Mouse (Mus musculus): Measurements from ENCODE around the gene Olfr1511. TPM values are rescaled to one million over a fixed set of nuclear protein-coding genes. Genes with fewer than 3 reads are reported as not detected.

Gene Olfr1511
- polyA plus RNA-seq (2012; rRNA removed; ENCODE audit: low replicate concordance), result not detected in 2 replicates

DNA sequence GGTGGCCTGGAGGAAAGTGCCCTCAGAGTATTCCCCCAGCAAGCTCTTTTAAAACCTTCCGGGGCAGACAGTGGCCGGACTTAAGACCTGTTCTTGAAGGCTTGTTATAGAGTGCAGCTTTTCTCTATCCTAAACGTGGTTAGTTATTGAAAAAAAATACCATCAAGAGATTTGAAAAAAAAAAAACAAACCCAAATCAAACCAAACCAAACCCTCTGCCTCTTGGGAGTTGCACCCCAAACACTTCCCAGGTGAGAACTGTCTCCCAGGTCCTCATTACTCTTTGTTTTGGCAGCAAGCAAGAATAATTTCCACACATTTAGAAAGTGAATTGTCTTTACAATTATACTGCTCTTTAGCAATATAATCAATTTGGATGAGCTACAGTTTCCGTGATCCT is at the start of gene Olfr1511:
Gene Olfr1511, minus strand, starts transcription at position 101 of the 400 bp plus-strand sequence.

DNA sequence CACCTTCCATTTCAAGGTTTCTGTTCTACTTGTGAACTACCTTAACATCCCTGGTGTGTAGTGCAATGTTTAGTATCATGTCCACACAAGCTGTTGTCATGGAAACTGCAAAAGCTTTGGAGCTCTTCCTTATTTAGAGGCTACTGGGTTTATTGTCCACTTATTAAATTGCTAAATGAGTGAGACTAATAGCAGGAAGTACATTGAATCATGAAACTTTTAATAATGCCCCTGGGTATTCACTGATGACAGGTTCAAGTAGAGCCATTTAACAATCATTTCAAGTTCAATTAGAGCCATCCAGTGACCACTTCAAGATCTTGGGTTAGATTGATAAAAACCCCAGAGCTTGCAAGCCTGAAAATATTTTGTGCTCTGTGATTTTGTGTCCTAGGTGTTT is 45.5 kb upstream of the Olfr1511 start, which contains the start of gene Olfr1509:
Gene Olfr1509, plus strand, starts transcription at position 301 of the 400 bp plus-strand sequence.

DNA sequence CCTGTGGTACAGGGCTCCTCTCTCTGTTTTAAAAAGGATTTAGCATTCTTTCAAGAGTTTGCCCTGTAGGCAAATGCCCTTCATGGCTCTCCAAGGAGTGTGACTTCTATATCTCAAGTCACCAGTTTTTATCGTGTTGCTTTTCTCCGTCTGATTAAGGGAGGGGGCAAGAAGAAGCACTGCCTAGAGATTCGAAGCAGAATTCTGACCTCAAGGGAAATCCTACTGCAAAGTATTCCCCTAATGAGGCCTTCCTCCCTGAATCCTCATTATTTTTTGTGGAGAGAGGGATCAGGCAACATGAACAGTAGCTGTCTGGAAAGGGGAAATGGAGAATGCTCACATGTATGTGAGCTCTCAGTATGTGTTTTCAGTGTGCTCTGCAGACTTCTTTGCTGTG is 17.1 kb upstream of the Olfr1511 start, which contains the start of gene Olfr1510:
Gene Olfr1510, minus strand, starts transcription at position 101 of the 400 bp plus-strand sequence.

DNA sequence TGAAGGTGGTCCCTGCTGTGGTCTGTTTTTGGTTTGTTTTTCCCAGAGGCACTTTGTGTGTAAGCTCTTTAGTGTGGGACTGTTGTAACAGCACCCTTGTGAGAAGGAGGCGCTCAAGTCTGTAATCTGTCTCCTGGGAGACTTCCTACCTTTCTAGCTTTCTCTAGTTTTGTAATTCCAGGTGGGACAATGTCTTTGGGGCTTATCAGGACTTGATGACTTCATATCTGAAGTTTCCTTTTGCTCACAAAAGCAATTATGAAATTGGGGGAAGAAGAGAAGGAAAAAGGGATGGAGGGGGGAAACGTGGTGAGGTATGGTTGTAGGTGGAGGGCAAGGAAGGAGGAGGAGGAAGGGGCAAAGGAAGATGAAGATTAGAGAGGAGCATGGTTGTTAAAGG is 18.1 kb downstream of the Olfr1511 start, which contains the start of gene Olfr1512:
Gene Olfr1512, minus strand, starts transcription at position 101 of the 400 bp plus-strand sequence.

DNA sequence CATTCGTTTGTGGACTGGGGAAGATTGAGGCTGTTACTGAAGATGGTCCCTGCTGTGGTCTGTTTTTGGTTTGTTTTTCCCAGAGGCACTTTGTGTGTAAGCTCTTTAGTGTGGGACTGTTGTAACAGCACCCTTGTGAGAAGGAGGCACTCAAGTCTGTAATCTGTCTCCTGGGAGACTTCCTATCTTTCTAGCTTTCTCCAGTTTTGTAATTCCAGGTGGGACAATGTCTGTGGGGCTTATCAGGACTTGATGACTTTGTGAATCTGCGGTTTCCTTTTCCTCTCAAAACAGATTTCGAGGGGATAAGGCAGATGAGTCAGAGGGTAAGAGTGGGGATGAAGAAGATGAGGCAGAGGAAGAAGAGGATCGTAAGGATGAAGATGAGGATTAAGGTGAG is 40.9 kb downstream of the Olfr1511 start, which contains the start of gene Olfr1513:
Gene Olfr1513, minus strand, starts transcription at position 101 of the 400 bp plus-strand sequence.

Other genes starting within 250 kb of the Olfr1511 start
- 8.7 and 17.8 TPM in 2 replicates for gene Supt16, start 200.0 kb downstream of the Olfr1511 start, polyA plus RNA-seq (2012; rRNA removed; ENCODE audit: low replicate concordance)
- 26.5 and 40.1 TPM in 2 replicates for gene Chd8, start 139.6 kb downstream of the Olfr1511 start, polyA plus RNA-seq (2012; rRNA removed; ENCODE audit: low replicate concordance)
- 31.8 and 44.0 TPM in 2 replicates for gene Tox4, start 118.2 kb downstream of the Olfr1511 start, polyA plus RNA-seq (2012; rRNA removed; ENCODE audit: low replicate concordance)
- 16.9 and 18.2 TPM in 2 replicates for gene Rab2b, start 117.8 kb downstream of the Olfr1511 start, polyA plus RNA-seq (2012; rRNA removed; ENCODE audit: low replicate concordance)
- gene Mettl3, start 92.3 kb downstream of the Olfr1511 start, polyA plus RNA-seq (2012; rRNA removed; ENCODE audit: low replicate concordance), result 16.8 and 29.3 TPM in 2 replicates
- gene Sall2, start 68.6 kb downstream of the Olfr1511 start, polyA plus RNA-seq (2012; rRNA removed; ENCODE audit: low replicate concordance), result 2.9 and 15.6 TPM in 2 replicates
- not detected in 2 replicates for gene Olfr1513, start 41.0 kb downstream of the Olfr1511 start, polyA plus RNA-seq (2012; rRNA removed; ENCODE audit: low replicate concordance)
- gene Olfr1512, start 18.2 kb downstream of the Olfr1511 start, polyA plus RNA-seq (2012; rRNA removed; ENCODE audit: low replicate concordance), result not detected in 2 replicates
- gene Olfr1510, start 17.0 kb upstream of the Olfr1511 start, polyA plus RNA-seq (2012; rRNA removed; ENCODE audit: low replicate concordance), result not detected in 2 replicates
- not detected in 2 replicates for gene Olfr1509, start 45.6 kb upstream of the Olfr1511 start, polyA plus RNA-seq (2012; rRNA removed; ENCODE audit: low replicate concordance)
- 0.03 TPM in 1 of 2 replicates, not detected in the other for gene Olfr1508, start 70.1 kb upstream of the Olfr1511 start, polyA plus RNA-seq (2012; rRNA removed; ENCODE audit: low replicate concordance)
- gene Olfr1507, start 98.4 kb upstream of the Olfr1511 start, polyA plus RNA-seq (2012; rRNA removed; ENCODE audit: low replicate concordance), result not detected in 2 replicates

All from subcutaneous adipose tissue, adult 2 months (tissue).